Mouse (Mus musculus) midbrain, embryonic 14.5 days (tissue): ENCODE results near the gene Mapkapk2. TPM values are rescaled to one million over a fixed set of nuclear protein-coding genes. Genes with fewer than 3 reads are reported as not detected.

Source experiments
- ATAC-seq: fragments of 200-750 bp; cut with Nextera tagmentation; 2 replicates; pipeline ENCODE4 v1.8.0; 2017; ENCODE audit warnings: moderate number of reproducible peaks, moderate library complexity; ENCODE audit not compliant: low FRiP score, low TSS enrichment
- DNase-seq: peaks from one replicate; pipeline ENCODE4 v3.0.0-alpha.2; 2015
- H3K27ac ChIP-seq: fragments of 300-500 bp; sonication (generic); replicated peaks from 2 replicates; pipeline ENCODE4 v1.5.1; 2014; ENCODE audit warnings: mild to moderate bottlenecking, low read depth, low read length, moderate library complexity
- H3K27me3 ChIP-seq: fragments of 300-500 bp; sonication (generic); 2 replicates; pipeline ENCODE4 v1.6.1; 2014; ENCODE audit warnings: low read length, control low read depth, mixed read lengths; ENCODE audit not compliant: control insufficient read depth, insufficient read depth
- H3K36me3 ChIP-seq: fragments of 300-500 bp; sonication (generic); 2 replicates; pipeline ENCODE4 v1.6.1; 2014; ENCODE audit warnings: low read length, control low read depth; ENCODE audit not compliant: control insufficient read depth, insufficient read depth
- H3K4me1 ChIP-seq: fragments of 300-500 bp; sonication (generic); 2 replicates; pipeline ENCODE4 v1.6.1; 2014; ENCODE audit warnings: mild to moderate bottlenecking, antibody characterized with exemption, low read length, control low read depth; ENCODE audit not compliant: control insufficient read depth, insufficient read depth
- H3K4me2 ChIP-seq: fragments of 300-500 bp; sonication (generic); 2 replicates; pipeline ENCODE4 v1.6.1; 2014; ENCODE audit warnings: mild to moderate bottlenecking, low read length, moderate library complexity
- H3K4me3 ChIP-seq: fragments of 300-500 bp; sonication (generic); replicated peaks from 2 replicates; pipeline ENCODE4 v1.5.1; 2014; ENCODE audit warnings: low read depth, low read length
- H3K9ac ChIP-seq: fragments of 300-500 bp; sonication (generic); replicated peaks from 2 replicates; pipeline ENCODE4 v1.6.1; 2014; ENCODE audit warnings: mild to moderate bottlenecking, low read length, moderate library complexity
- H3K9me3 ChIP-seq: fragments of 300-500 bp; sonication (generic); 2 replicates; pipeline ENCODE4 v1.6.1; 2016; ENCODE audit warnings: low read length, control low read depth, mixed read lengths; ENCODE audit not compliant: control insufficient read depth
- WGBS: fragments of 180-500 bp; shearing (Covaris S2); extraction: QIAGEN DNeasy Blood & Tissue Kit; methylation state at CpG from one replicate; pipeline ENCODE4 v1.1.7; 2014; 5-methylcytosine and 5-hydroxymethylcytosine counted together
- polyA plus RNA-seq: library from polyadenylated mRNA; unstranded; fragments of >200 nt; fragmentation: Nextera tagmentation; extraction: Ambion mirVana; gene quantifications from 2 replicates; pipeline ENCODE4 v1.2.1, GENCODE M21; 2014

The Mapkapk2 gene
- polyA plus RNA-seq, 1 experiment from 2014 or later: 35.0 TPM

DNA sequence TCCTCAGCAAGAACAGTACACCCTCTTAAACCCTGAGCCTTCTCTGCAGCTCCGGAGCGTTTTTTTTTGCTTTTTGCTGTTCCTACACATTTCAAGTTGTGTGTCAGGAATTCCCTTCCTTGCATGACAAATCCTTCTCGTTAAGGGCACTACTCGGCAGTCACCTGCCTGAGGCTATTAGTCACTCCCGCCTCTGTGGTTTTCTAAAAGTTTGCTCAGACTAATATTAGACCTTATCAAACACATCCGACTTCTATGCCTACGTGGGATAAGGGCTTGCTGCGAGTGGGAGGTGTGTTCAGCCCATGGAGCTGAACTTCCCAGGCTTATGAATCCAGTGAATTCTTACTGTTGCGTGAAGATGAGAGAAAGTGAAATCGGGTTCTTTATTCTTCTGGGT is 20.9 kb upstream of the Mapkapk2 start:
- Histone ChIP-seq H3K4me2 (no peak overlapping the region), H3K27me3 (no peaks in the 10 kb centered on the region), H3K4me3 (no peak overlapping the region), H3K9ac (no peak overlapping the region), H3K9me3 (no peaks in the 10 kb centered on the region), H3K27ac (no peak overlapping the region), H3K36me3 (no peaks in the 10 kb centered on the region), H3K4me1 (no peaks in the 10 kb centered on the region)
- 74% methylated on average over 10 of the region's 10 CpGs for WGBS
- DNase-seq: no peak
- ATAC-seq: no peak

GRCm38 (mm10) chr1:131116430-131117011 is 18.9 kb upstream of the Mapkapk2 start:
- peak; percentile 48; the same call in 1 of the 2 replicates for ATAC-seq
- no peaks in the 10 kb centered on the region for H3K36me3 ChIP-seq
- peak overlapping the region; percentile 16; the same call in 1 of the 2 replicates for H3K4me2 ChIP-seq
- 45% methylated on average over 13 of the region's 13 CpGs for WGBS
- H3K27me3 ChIP-seq: no peaks in the 10 kb centered on the region
- peak; percentile 47 for DNase-seq
- peak overlapping the region; percentile 77 for H3K27ac ChIP-seq
- H3K4me1 ChIP-seq: no peaks in the 10 kb centered on the region
- H3K4me3 ChIP-seq: no peak overlapping the region
- no peak overlapping the region for H3K9ac ChIP-seq
- H3K9me3 ChIP-seq: no peaks in the 10 kb centered on the region

- no peak overlapping the region for H3K9ac ChIP-seq
- ATAC-seq: no peak
- H3K27ac ChIP-seq: no peak overlapping the region
- no peak overlapping the region for H3K4me2 ChIP-seq
- peak; percentile 89 for DNase-seq
- 25% methylated on average over 6 of the region's 6 CpGs for WGBS
- no peaks in the 10 kb centered on the region for H3K9me3 ChIP-seq
- no peaks in the 10 kb centered on the region for H3K36me3 ChIP-seq
- H3K4me1 ChIP-seq: no peaks in the 10 kb centered on the region
- H3K4me3 ChIP-seq: no peak overlapping the region
- no peaks in the 10 kb centered on the region for H3K27me3 ChIP-seq
These were observed 18.3 kb upstream of the Mapkapk2 start for GRCm38 (mm10) chr1:131115932-131116331.

GRCm38 (mm10) chr1:131112576-131112975 is 14.9 kb upstream of the Mapkapk2 start:
- WGBS: 47% methylated on average over 6 of the region's 6 CpGs
- H3K4me3 ChIP-seq: no peak overlapping the region
- no peak overlapping the region for H3K4me2 ChIP-seq
- ATAC-seq (no peak), DNase-seq (no peak)
- no peaks in the 10 kb centered on the region for H3K36me3 ChIP-seq
- H3K27me3 ChIP-seq: no peaks in the 10 kb centered on the region
- no peak overlapping the region for H3K27ac ChIP-seq
- no peaks in the 10 kb centered on the region for H3K4me1 ChIP-seq
- no peaks in the 10 kb centered on the region for H3K9me3 ChIP-seq
- H3K9ac ChIP-seq: no peak overlapping the region

DNA sequence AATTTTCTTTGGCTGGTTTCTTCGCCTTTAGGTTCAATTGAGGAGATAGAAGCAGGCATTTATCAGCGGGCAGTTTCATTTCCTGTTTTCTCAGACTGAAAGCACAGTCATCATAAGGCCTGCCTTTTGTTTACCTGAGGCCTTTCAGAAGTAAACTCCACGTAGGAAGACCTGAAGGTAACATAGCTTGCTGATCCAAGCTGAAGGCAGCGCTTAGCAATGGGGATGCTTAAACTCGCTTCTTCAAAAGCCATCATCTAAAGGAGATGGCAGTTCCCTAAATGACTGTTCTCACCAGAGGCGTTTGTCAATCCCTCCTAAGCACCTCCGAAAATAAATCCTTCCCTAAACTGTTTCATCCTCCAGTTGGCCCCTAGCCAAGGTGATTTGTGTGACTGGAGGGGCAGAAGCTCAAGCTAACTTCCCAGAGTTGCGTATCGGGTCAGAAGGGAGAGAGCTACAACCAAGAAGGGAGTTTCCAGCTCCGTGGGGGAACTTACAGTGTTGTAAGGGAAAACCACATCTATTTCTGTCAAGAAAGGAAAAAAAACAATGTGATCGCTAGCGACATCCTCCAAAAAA is 13.0 kb upstream of the Mapkapk2 start:
- 80% methylated on average over 12 of the region's 12 CpGs for WGBS
- DNase-seq (no peak), ATAC-seq (no peak)
- Histone ChIP-seq H3K9ac (no peak overlapping the region), H3K4me1 (no peaks in the 10 kb centered on the region), H3K4me3 (no peak overlapping the region), H3K4me2 (no peak overlapping the region), H3K27me3 (no peaks in the 10 kb centered on the region), H3K27ac (no peak overlapping the region), H3K9me3 (no peaks in the 10 kb centered on the region), H3K36me3 (no peaks in the 10 kb centered on the region)

GRCm38 (mm10) chr1:131107575-131108308 is 10.1 kb upstream of the Mapkapk2 start:
- no peak overlapping the region for H3K4me2 ChIP-seq
- WGBS: 75% methylated on average over 10 of the region's 10 CpGs
- H3K36me3 ChIP-seq: no peaks in the 10 kb centered on the region
- H3K9me3 ChIP-seq: no peaks in the 10 kb centered on the region
- DNase-seq (no peak), ATAC-seq (no peak)
- no peak overlapping the region for H3K9ac ChIP-seq
- H3K27me3 ChIP-seq: no peaks in the 10 kb centered on the region
- no peak overlapping the region for H3K4me3 ChIP-seq
- H3K4me1 ChIP-seq: no peaks in the 10 kb centered on the region
- H3K27ac ChIP-seq: no peak overlapping the region

- no peak for DNase-seq
- no peaks in the 10 kb centered on the region for H3K27me3 ChIP-seq
- no peak overlapping the region for H3K4me3 ChIP-seq
- no peak overlapping the region for H3K27ac ChIP-seq
- WGBS: 89% methylated on average over 10 of the region's 10 CpGs
- no peak overlapping the region for H3K4me2 ChIP-seq
- no peaks in the 10 kb centered on the region for H3K9me3 ChIP-seq
- no peaks in the 10 kb centered on the region for H3K36me3 ChIP-seq
- no peaks in the 10 kb centered on the region for H3K4me1 ChIP-seq
- no peak for ATAC-seq
- H3K9ac ChIP-seq: no peak overlapping the region
These were observed 6.3 kb upstream of the Mapkapk2 start for GRCm38 (mm10) chr1:131103776-131104424.

- DNase-seq (no peak), ATAC-seq (no peak)
- Histone ChIP-seq H3K9me3 (no peaks in the 10 kb centered on the region), H3K4me1 (peaks cover 4% of the 10 kb centered on the region), H3K4me2 (no peak overlapping the region), H3K36me3 (no peaks in the 10 kb centered on the region), H3K27ac (no peak overlapping the region), H3K27me3 (no peaks in the 10 kb centered on the region), H3K4me3 (no peak overlapping the region), H3K9ac (no peak overlapping the region)
- WGBS: 86% methylated on average over 1 of the region's 1 CpGs
These were observed 3.2 kb upstream of the Mapkapk2 start for GRCm38 (mm10) chr1:131100808-131101207.
